Mouse (Mus musculus) heart, embryonic 13.5 days (tissue): Measurements from ENCODE around the gene Rpa1. TPM values are rescaled to one million over a fixed set of nuclear protein-coding genes. Genes with fewer than 3 reads are reported as not detected.

Experiments
- ATAC-seq: fragments of 200-750 bp; cut with Nextera tagmentation; 2 replicates; pipeline ENCODE4 v1.8.0; 2017; ENCODE audit warnings: moderate TSS enrichment; ENCODE audit not compliant: insufficient number of reproducible peaks, low FRiP score, low TSS enrichment; ENCODE audit errors: extremely low read depth
- H3K27ac ChIP-seq: fragments of 300-500 bp; sonication (generic); replicated peaks from 2 replicates; pipeline ENCODE4 v1.5.1; 2015; ENCODE audit warnings: moderate library complexity, mild to moderate bottlenecking, inconsistent platforms
- H3K27me3 ChIP-seq: fragments of 300-500 bp; sonication (generic); replicated peaks from 2 replicates; pipeline ENCODE4 v1.6.1; 2015; ENCODE audit warnings: mild to moderate bottlenecking, inconsistent platforms
- H3K36me3 ChIP-seq: fragments of 300-500 bp; sonication (generic); 2 replicates; pipeline ENCODE4 v1.6.1; 2015; ENCODE audit warnings: mild to moderate bottlenecking, inconsistent platforms
- H3K4me1 ChIP-seq: fragments of 300-500 bp; sonication (generic); 2 replicates; pipeline ENCODE4 v1.6.1; 2015; ENCODE audit warnings: inconsistent platforms
- H3K4me2 ChIP-seq: fragments of 300-500 bp; sonication (generic); 2 replicates; pipeline ENCODE4 v1.6.1; 2015; ENCODE audit warnings: inconsistent platforms, mild to moderate bottlenecking, moderate library complexity
- H3K4me3 ChIP-seq: fragments of 300-500 bp; sonication (generic); 2 replicates; pipeline ENCODE4 v1.5.1; 2015; ENCODE audit warnings: moderate library complexity, mild to moderate bottlenecking, inconsistent platforms
- H3K9ac ChIP-seq: fragments of 300-500 bp; sonication (generic); 2 replicates; pipeline ENCODE4 v1.6.1; 2015; ENCODE audit warnings: inconsistent platforms, mild to moderate bottlenecking, moderate library complexity
- H3K9me3 ChIP-seq: fragments of 300-500 bp; sonication (generic); 2 replicates; pipeline ENCODE4 v1.6.1; 2016; ENCODE audit warnings: inconsistent platforms
- WGBS: fragments of 180-500 bp; shearing (Covaris S2); methylation state at CpG from one replicate; pipeline ENCODE4 v1.1.7; 2015; ENCODE audit warnings: mixed read lengths; 5-methylcytosine and 5-hydroxymethylcytosine counted together
- polyA plus RNA-seq: library from polyadenylated mRNA; unstranded; fragments of >200 nt; fragmentation: Nextera tagmentation; extraction: Ambion mirVana; gene quantifications from 2 replicates; pipeline ENCODE4 v1.2.1, GENCODE M21; 2015

Gene Rpa1
- polyA plus RNA-seq, 1 experiment from 2014 or later: 85.8 TPM

GRCm38 (mm10) chr11:75262181-75262580 lies 85.9 kb downstream of the Rpa1 start:
- ATAC-seq: no peak
- H3K27me3 ChIP-seq: no peaks in the 10 kb centered on the region
- no peaks in the 10 kb centered on the region for H3K9me3 ChIP-seq
- peak overlapping the region; percentile 45; the same call in 1 of the 2 replicates for H3K27ac ChIP-seq
- H3K36me3 ChIP-seq: peaks cover 7% of the 10 kb centered on the region; the same call in 1 of the 2 replicates
- no peak overlapping the region for H3K4me2 ChIP-seq
- no peak overlapping the region for H3K4me3 ChIP-seq
- H3K9ac ChIP-seq: no peak overlapping the region; the same call in 1 of the 2 replicates
- H3K4me1 ChIP-seq: peaks cover 71% of the 10 kb centered on the region
- WGBS: 74% methylated on average over 3 of the region's 3 CpGs

GRCm38 (mm10) chr11:75261730-75262129 lies 86.4 kb downstream of the Rpa1 start:
- no peaks in the 10 kb centered on the region for H3K9me3 ChIP-seq
- H3K27ac ChIP-seq: no peak overlapping the region
- no peak for ATAC-seq
- H3K9ac ChIP-seq: no peak overlapping the region; the same call in 1 of the 2 replicates
- peaks cover 71% of the 10 kb centered on the region for H3K4me1 ChIP-seq
- H3K36me3 ChIP-seq: peaks cover 7% of the 10 kb centered on the region; the same call in 1 of the 2 replicates
- WGBS: 82% methylated on average over 4 of the region's 4 CpGs
- no peaks in the 10 kb centered on the region for H3K27me3 ChIP-seq
- no peak overlapping the region for H3K4me2 ChIP-seq
- no peak overlapping the region for H3K4me3 ChIP-seq

GRCm38 (mm10) chr11:75261016-75261415 lies 87.1 kb downstream of the Rpa1 start:
- H3K36me3 ChIP-seq: 0 out of 2 replicates have a peak, but pooled peaks cover 3% of the 10 kb centered on the region
- H3K9ac ChIP-seq: no peak overlapping the region
- peaks cover 71% of the 10 kb centered on the region for H3K4me1 ChIP-seq
- no peaks in the 10 kb centered on the region for H3K9me3 ChIP-seq
- no peaks in the 10 kb centered on the region for H3K27me3 ChIP-seq
- ATAC-seq: no peak
- no peak overlapping the region for H3K27ac ChIP-seq
- no peak overlapping the region for H3K4me2 ChIP-seq
- H3K4me3 ChIP-seq: no peak overlapping the region
- 87% methylated on average over 2 of the region's 2 CpGs for WGBS

GRCm38 (mm10) chr11:75259996-75260561 lies 88.0 kb downstream of the Rpa1 start:
- ATAC-seq: no peak
- Histone ChIP-seq H3K4me2 (no peak overlapping the region), H3K27ac (0 out of 2 replicates have a peak overlapping the region, but pooled peaks have one; percentile 36), H3K4me3 (no peak overlapping the region), H3K9ac (peak overlapping the region; percentile 48; the same call in 1 of the 2 replicates), H3K27me3 (no peaks in the 10 kb centered on the region), H3K9me3 (no peaks in the 10 kb centered on the region), H3K36me3 (no peaks in the 10 kb centered on the region), H3K4me1 (peaks cover 67% of the 10 kb centered on the region)
- 61% methylated on average over 10 of the region's 10 CpGs for WGBS

GRCm38 (mm10) chr11:75259416-75259815 lies 88.7 kb downstream of the Rpa1 start:
- Histone ChIP-seq H3K27ac (0 out of 2 replicates have a peak overlapping the region, but pooled peaks have one; percentile 3), H3K4me1 (peaks cover 68% of the 10 kb centered on the region), H3K27me3 (no peaks in the 10 kb centered on the region), H3K4me2 (no peak overlapping the region), H3K4me3 (no peak overlapping the region), H3K36me3 (no peaks in the 10 kb centered on the region), H3K9ac (0 out of 2 replicates have a peak overlapping the region, but pooled peaks have one; percentile 48), H3K9me3 (no peaks in the 10 kb centered on the region)
- no peak for ATAC-seq
- WGBS: 58% methylated on average over 6 of the region's 6 CpGs

- H3K9me3 ChIP-seq: no peaks in the 10 kb centered on the region
- H3K9ac ChIP-seq: no peak overlapping the region
- no peaks in the 10 kb centered on the region for H3K27me3 ChIP-seq
- ATAC-seq: no peak
- WGBS: 75% methylated on average over 4 of the region's 4 CpGs
- no peak overlapping the region for H3K4me3 ChIP-seq
- H3K4me1 ChIP-seq: peaks cover 50% of the 10 kb centered on the region
- no peak overlapping the region for H3K4me2 ChIP-seq
- H3K36me3 ChIP-seq: no peaks in the 10 kb centered on the region
- H3K27ac ChIP-seq: no peak overlapping the region
Observed at GRCm38 (mm10) chr11:75257056-75257648, 91.0 kb downstream of the Rpa1 start.

GRCm38 (mm10) chr11:75255330-75255729 lies 92.8 kb downstream of the Rpa1 start:
- 68% methylated on average over 5 of the region's 5 CpGs for WGBS
- ATAC-seq: no peak
- H3K4me1 ChIP-seq: peaks cover 52% of the 10 kb centered on the region

GRCm38 (mm10) chr11:75254252-75254912 lies 93.7 kb downstream of the Rpa1 start:
- no peak for ATAC-seq
- H3K4me2 ChIP-seq: peak overlapping the region; percentile 40

More at GRCm38 (mm10) chr11:75255330-75255729, 92.8 kb downstream of the Rpa1 start:
- H3K27me3 ChIP-seq: no peaks in the 10 kb centered on the region
- no peaks in the 10 kb centered on the region for H3K9me3 ChIP-seq
- no peak overlapping the region for H3K27ac ChIP-seq
- no peak overlapping the region for H3K4me2 ChIP-seq
- no peaks in the 10 kb centered on the region for H3K36me3 ChIP-seq
- H3K9ac ChIP-seq: no peak overlapping the region
- H3K4me3 ChIP-seq: no peak overlapping the region

GRCm38 (mm10) chr11:75251557-75252070 lies 96.5 kb downstream of the Rpa1 start:
- no peak overlapping the region for H3K27ac ChIP-seq
- WGBS: 44% methylated on average over 7 of the region's 7 CpGs
- H3K9ac ChIP-seq: no peak overlapping the region
- no peaks in the 10 kb centered on the region for H3K36me3 ChIP-seq
- ATAC-seq: no peak
- H3K27me3 ChIP-seq: no peaks in the 10 kb centered on the region
- H3K4me1 ChIP-seq: peaks cover 66% of the 10 kb centered on the region
- no peak overlapping the region for H3K4me3 ChIP-seq
- no peak overlapping the region for H3K4me2 ChIP-seq
- H3K9me3 ChIP-seq: no peaks in the 10 kb centered on the region

More at GRCm38 (mm10) chr11:75254252-75254912, 93.7 kb downstream of the Rpa1 start:
- Histone ChIP-seq H3K27me3 (no peaks in the 10 kb centered on the region), H3K4me1 (peaks cover 52% of the 10 kb centered on the region), H3K9ac (peak overlapping the region; percentile 61), H3K4me3 (no peak overlapping the region), H3K36me3 (no peaks in the 10 kb centered on the region), H3K27ac (peak overlapping the region; percentile 39), H3K9me3 (no peaks in the 10 kb centered on the region)
- whole genome bisulfite sequencing: 49% methylated on average over 13 of the region's 13 CpGs

- Histone ChIP-seq H3K4me1 (peaks cover 71% of the 10 kb centered on the region), H3K9me3 (no peaks in the 10 kb centered on the region), H3K27ac (no peak overlapping the region), H3K27me3 (no peaks in the 10 kb centered on the region), H3K4me3 (no peak overlapping the region), H3K4me2 (no peak overlapping the region), H3K9ac (no peak overlapping the region), H3K36me3 (no peaks in the 10 kb centered on the region)
- WGBS: 63% methylated on average over 4 of the region's 4 CpGs
- no peak for ATAC-seq
Observed at GRCm38 (mm10) chr11:75251006-75251512, 97.1 kb downstream of the Rpa1 start.

GRCm38 (mm10) chr11:75249588-75249987 lies 98.5 kb downstream of the Rpa1 start:
- Histone ChIP-seq H3K4me1 (peaks cover 77% of the 10 kb centered on the region), H3K36me3 (no peaks in the 10 kb centered on the region), H3K27me3 (no peaks in the 10 kb centered on the region), H3K27ac (peak overlapping the region; percentile 77), H3K9ac (peak overlapping the region; percentile 61), H3K9me3 (no peaks in the 10 kb centered on the region), H3K4me2 (peak overlapping the region; percentile 26), H3K4me3 (no peak overlapping the region)
- ATAC-seq: no peak
- 42% methylated on average over 9 of the region's 9 CpGs for WGBS
